ENCODE assay signal across 24 mouse cellular contexts in the genomic region with DNA sequence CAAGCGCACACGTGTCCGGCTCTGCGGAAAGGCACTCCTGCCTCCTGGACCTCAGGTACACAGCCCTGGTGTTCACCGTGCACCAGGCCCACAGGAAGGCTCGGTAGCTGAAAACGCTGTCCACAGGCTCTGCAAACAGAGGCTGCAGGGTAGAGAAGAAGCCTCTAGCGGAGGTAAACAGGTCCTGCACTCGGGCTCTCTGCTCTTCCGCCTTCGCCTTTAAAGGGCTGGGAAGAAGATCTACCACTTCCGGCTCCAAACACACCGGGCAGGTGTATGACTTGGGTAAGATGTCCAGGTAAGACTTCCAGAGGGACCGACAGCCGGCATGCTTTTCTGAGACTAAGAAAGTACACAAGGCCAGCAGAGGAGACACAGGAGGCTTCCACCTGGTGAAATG. TPM values are rescaled to one million over a fixed set of nuclear protein-coding genes. Genes with fewer than 3 reads are reported as not detected.
DNase-seq lines count a peak whose midpoint lies in the region; ATAC-seq and TF ChIP-seq lines count a peak whose summit lies in the region.
"Had no signal": no experiment of that assay in that cellular context is flagged by ENCODE, and none has a peak within 500 bp of the region (broad histone marks: within the 10 kb centered on the region; RNA-seq: fewer than 3 reads in every experiment).

No protein-coding gene starts in this region.

- TF ChIP-seq POLR2A in liver, adult 2 months (IDR thresholded peaks at IDR 0.05; ENCODE audit: extremely low read depth, insufficient read depth, low read length): peak; percentile 43; the same call in 1 of the 2 replicates

- H3K36me3 ChIP-seq in liver, adult 2 months (ENCODE audit: control insufficient read depth, insufficient read depth, low read length): no peaks in the 10 kb centered on the region; the same call in 1 of the 2 replicates

- H3K9ac ChIP-seq in liver, adult 2 months (ENCODE audit: low read depth, low read length): peak overlapping the region; percentile 83
- H3K9ac ChIP-seq: forebrain, embryonic 15.5 days; heart, embryonic 13.5 days; hindbrain, embryonic 15.5 days had no signal

- no peak for ATAC-seq in activated CD4-positive, CD25-positive, alpha-beta regulatory T cell, adult 4 months
- ATAC-seq: forebrain, embryonic 15.5 days had no signal

- H3K27ac ChIP-seq in liver, adult 2 months (replicated peaks; ENCODE audit: insufficient read depth, low read depth, low read length): peak overlapping the region; percentile 88
- H3K27ac ChIP-seq: embryonic facial prominence, embryonic 10.5 days; forebrain, embryonic 15.5 days; heart, embryonic 13.5 days; hindbrain, embryonic 15.5 days had no signal

- 37% methylated on average over 15 of the region's 15 CpGs for WGBS in liver, adult 2 months

- peak; percentile 88 for DNase-seq in liver, adult 2 months (ENCODE audit: extremely low read depth, low read depth, low spot score)
- DNase-seq in liver (no peak), ZHBTc4 (ENCODE audit: low read depth, low spot score) (peak; percentile 83)
- peak; percentile 32 to 35 for DNase-seq in urinary bladder, postnatal 36 days (ENCODE audit: low spot score in 2 of 2)
- no peak for DNase-seq in urinary bladder, postnatal 4 days (ENCODE audit: low spot score in 2 of 2)
- DNase-seq in yolk sac, embryonic 10.5 days (ENCODE audit: low spot score): peak; percentile 52
- no peak for DNase-seq in thymus, postnatal 10 days (ENCODE audit: low spot score in 2 of 2)
- DNase-seq: adrenal gland, adult 8-10 months; adrenal gland, postnatal 36 days; cerebellum, adult 2 months; cerebellum, postnatal 10 days; gastrocnemius, postnatal 10 days; heart, postnatal 36 days had no signal

- H3K4me1 ChIP-seq in liver, adult 2 months (ENCODE audit: control insufficient read depth, insufficient read depth, low read length): peaks cover 28% of the 10 kb centered on the region
- H3K4me1 ChIP-seq: forebrain, embryonic 15.5 days; hindbrain, embryonic 15.5 days had no signal

- H3K4me3 ChIP-seq in liver, adult 2 months (ENCODE audit: insufficient read depth, low read depth, low read length): peak overlapping the region; percentile 82
- H3K4me3 ChIP-seq: embryonic facial prominence, embryonic 10.5 days; forebrain, embryonic 15.5 days; heart, embryonic 13.5 days; hindbrain, embryonic 15.5 days had no signal

- TF ChIP-seq CTCF in liver, adult 2 months (IDR thresholded peaks at IDR 0.05; ENCODE audit: low read depth, low read length): peak; percentile 64

- no peaks in the 10 kb centered on the region for H3K27me3 ChIP-seq in liver, adult 2 months (ENCODE audit: control insufficient read depth, insufficient read depth, low read length)
- H3K27me3 ChIP-seq: forebrain, embryonic 15.5 days; heart, embryonic 13.5 days; hindbrain, embryonic 15.5 days had no signal

- H3K79me2 ChIP-seq in liver, adult 2 months (ENCODE audit: control insufficient read depth, insufficient read depth, low read length): 0 out of 2 replicates have a peak, but pooled peaks cover 3% of the 10 kb centered on the region

RNA-seq across cellular contexts. Expression of a gene that starts 12.9 kb away (rescaled TPM):
- total RNA-seq in liver, adult 2 months (2014; rRNA removed): 9.7 and 10.1 TPM in 2 replicates
- polyA plus RNA-seq in liver, adult 2 months (2012; rRNA removed): 7.9 and 10.4 TPM in 2 replicates
- polyA plus RNA-seq in activated CD4-positive, CD25-positive, alpha-beta regulatory T cell, adult 4 months (2017; shearing (Covaris generic)): 10 to 100 TPM; 28.0 to 42.8 TPM

RNA-seq across cellular contexts. Expression of a gene that starts 14.7 kb away (rescaled TPM):
- total RNA-seq in liver, adult 2 months (2014; rRNA removed): 125 and 126 TPM in 2 replicates
- polyA plus RNA-seq in liver, adult 2 months (2012; rRNA removed): 194 and 308 TPM in 2 replicates
- polyA plus RNA-seq in activated CD4-positive, CD25-positive, alpha-beta regulatory T cell, adult 4 months (2017; shearing (Covaris generic)): 10 to 100 TPM; 36.4 to 44.7 TPM

RNA-seq across cellular contexts. Expression of a gene that starts 37.0 kb away (rescaled TPM):
- not detected in 2 replicates for total RNA-seq in liver, adult 2 months (2014; rRNA removed)
- not detected in 2 replicates for polyA plus RNA-seq in liver, adult 2 months (2012; rRNA removed)
- under 1 TPM in 1 of 2 experiments, not detected in 1; 0.78 TPM for polyA plus RNA-seq in activated CD4-positive, CD25-positive, alpha-beta regulatory T cell, adult 4 months (2017; shearing (Covaris generic))
- total RNA-seq: MEL had no signal
- polyA plus RNA-seq: C2C12; embryonic facial prominence, embryonic 10.5 days; embryonic facial prominence, embryonic 14.5 days; forebrain, embryonic 15.5 days; gonadal fat pad, adult 2 months; heart, embryonic 13.5 days; heart, postnatal 0 days; hindbrain, embryonic 11.5 days; hindbrain, embryonic 15.5 days had no signal

Comparison
In these comparisons a context has a peak if more than half of its experiments do, and no peak if none do; other contexts are left out.
1. DNase-seq: peak in liver, adult 2 months (single experiment), urinary bladder, postnatal 36 days (2 of 2), ZHBTc4 (single experiment) and yolk sac, embryonic 10.5 days (single experiment); none in liver (single experiment), urinary bladder, postnatal 4 days (0 of 2) and thymus, postnatal 10 days (0 of 2).